ENCODE assay signal across 27 mouse cellular contexts in genomic region chr9:77950841-77951475, GRCm38 (mm10). TPM values are rescaled to one million over a fixed set of nuclear protein-coding genes. Genes with fewer than 3 reads are reported as not detected.
DNase-seq lines count a peak whose midpoint lies in the region; ATAC-seq and TF ChIP-seq lines count a peak whose summit lies in the region.
"Had no signal": no experiment of that assay in that cellular context is flagged by ENCODE, and none has a peak within 500 bp of the region (broad histone marks: within the 10 kb centered on the region; RNA-seq: fewer than 3 reads in every experiment).

No protein-coding gene starts in this region.

- TF ChIP-seq CTCF in liver, adult 2 months (IDR thresholded peaks at IDR 0.05; ENCODE audit: low read depth, low read length) = no peak
- TF ChIP-seq CTCF in layer of hippocampus, adult 2 months (conservative IDR thresholded peaks at IDR 0.05) = no peak

- no peak overlapping the region for H3K4me2 ChIP-seq in liver, embryonic 11.5 days
- H3K4me2 ChIP-seq: heart, embryonic 12.5 days; intestine, embryonic 15.5 days; lung, embryonic 15.5 days; midbrain, embryonic 11.5 days; neural tube, embryonic 15.5 days had no signal

- H3K27me3 ChIP-seq in liver, adult 2 months (ENCODE audit: control insufficient read depth, insufficient read depth, low read length) = no peaks in the 10 kb centered on the region
- H3K27me3 ChIP-seq in liver, embryonic 11.5 days (replicated peaks; ENCODE audit: control insufficient read depth, insufficient read depth, low read length) = no peaks in the 10 kb centered on the region
- H3K27me3 ChIP-seq: heart, embryonic 12.5 days; intestine, embryonic 15.5 days; lung, embryonic 15.5 days; neural tube, embryonic 15.5 days had no signal

- H3K9ac ChIP-seq in liver, adult 2 months (ENCODE audit: low read depth, low read length) = peak overlapping the region; percentile 63
- no peak overlapping the region for H3K9ac ChIP-seq in liver, embryonic 11.5 days (ENCODE audit: low read depth, low read length)
- H3K9ac ChIP-seq: forebrain, postnatal 0 days; intestine, embryonic 15.5 days; liver, embryonic 14.5 days; lung, embryonic 15.5 days; neural tube, embryonic 15.5 days had no signal

- no peaks in the 10 kb centered on the region for H3K9me3 ChIP-seq in liver, embryonic 11.5 days (ENCODE audit: control insufficient read depth, low read length)
- H3K9me3 ChIP-seq: heart, embryonic 12.5 days; hindbrain, embryonic 10.5 days; intestine, embryonic 15.5 days; lung, embryonic 15.5 days; neural tube, embryonic 15.5 days had no signal

- no peak overlapping the region for H3K4me3 ChIP-seq in liver, adult 2 months (ENCODE audit: insufficient read depth, low read depth, low read length)
- no peak overlapping the region for H3K4me3 ChIP-seq in liver, embryonic 11.5 days (ENCODE audit: low read depth, low read length)
- H3K4me3 ChIP-seq in layer of hippocampus, adult 2 months = no peak overlapping the region
- H3K4me3 ChIP-seq: heart, embryonic 12.5 days; hindbrain, embryonic 10.5 days; intestine, embryonic 15.5 days; left cerebral cortex, adult 2 months; lung, embryonic 15.5 days; neural tube, embryonic 15.5 days had no signal

- H3K36me3 ChIP-seq in liver, adult 2 months (ENCODE audit: control insufficient read depth, insufficient read depth, low read length) = no peaks in the 10 kb centered on the region
- no peaks in the 10 kb centered on the region for H3K36me3 ChIP-seq in liver, embryonic 11.5 days (ENCODE audit: control insufficient read depth, insufficient read depth, low read length)
- H3K36me3 ChIP-seq: heart, embryonic 12.5 days; intestine, embryonic 15.5 days; lung, embryonic 15.5 days; neural tube, embryonic 15.5 days had no signal

- H3K4me1 ChIP-seq in liver, adult 2 months (ENCODE audit: control insufficient read depth, insufficient read depth, low read length) = peaks cover 56% of the 10 kb centered on the region
- peaks cover 21% of the 10 kb centered on the region for H3K4me1 ChIP-seq in liver, embryonic 11.5 days (replicated peaks; ENCODE audit: control insufficient read depth, insufficient read depth, low read length)

- TF ChIP-seq POLR2A in liver, adult 2 months (IDR thresholded peaks at IDR 0.05; ENCODE audit: extremely low read depth, insufficient read depth, low read length) = no peak

- peaks cover 32% of the 10 kb centered on the region for H3K79me2 ChIP-seq in liver, adult 2 months (ENCODE audit: control insufficient read depth, insufficient read depth, low read length)

- H3K27ac ChIP-seq in liver, adult 2 months (replicated peaks; ENCODE audit: insufficient read depth, low read depth, low read length) = peak overlapping the region; percentile 95
- no peak overlapping the region for H3K27ac ChIP-seq in liver, embryonic 11.5 days (ENCODE audit: low read depth, low read length)
- no peak overlapping the region for H3K27ac ChIP-seq in layer of hippocampus, adult 2 months
- H3K27ac ChIP-seq: hindbrain, embryonic 10.5 days; intestine, embryonic 15.5 days; left cerebral cortex, adult 2 months; liver, embryonic 14.5 days; lung, embryonic 15.5 days; macrophage; neural tube, embryonic 15.5 days had no signal

- DNase-seq in adrenal gland, postnatal 14 days = peak; percentile 29
- no peak for DNase-seq in adrenal gland, postnatal 4 days (ENCODE audit: low spot score in 2 of 2)
- peak; percentile 94 for DNase-seq in liver, adult 2 months (ENCODE audit: extremely low read depth, low read depth, low spot score)
- no peak for DNase-seq in liver, embryonic 11.5 days (ENCODE audit: low spot score)
- peak; percentile 53 to 67 for DNase-seq in cerebellum, adult 18-20 months
- peak; percentile 70 to 71 for DNase-seq in cerebellum, postnatal 14 days
- DNase-seq in layer of hippocampus, adult 2 months (ENCODE audit: low spot score in 2 of 2) = no peak
- no peak for DNase-seq in right cerebral cortex, postnatal 4 days
- DNase-seq: adrenal gland, adult 8-10 months; forebrain, postnatal 0 days; gastrocnemius, postnatal 14 days; heart, adult 18-20 months; heart, postnatal 10 days; kidney, adult 8-10 months; kidney, postnatal 36 days; right cerebral cortex, adult 18-20 months had no signal

- WGBS in liver, adult 2 months = 36% methylated on average over 7 of the region's 7 CpGs
- 85% methylated on average over 7 of the region's 7 CpGs for WGBS in liver, embryonic 11.5 days

- no peak for ATAC-seq in liver, embryonic 11.5 days (replicated peaks; ENCODE audit: low FRiP score)
- ATAC-seq: activated CD4-positive, CD25-positive, alpha-beta regulatory T cell, adult 4 months; forebrain, postnatal 0 days; hindbrain, embryonic 16.5 days; intestine, embryonic 15.5 days had no signal

RNA-seq across cellular contexts. Expression of gene Elovl5, which starts 33.8 kb away (rescaled TPM):
- total RNA-seq in adrenal gland, postnatal 14 days (2021) = 285 and 347 TPM in 2 replicates
- total RNA-seq in adrenal gland, postnatal 4 days (2021) = 100 to 1,000 TPM; 226 to 250 TPM
- 228 and 280 TPM in 2 replicates for total RNA-seq in liver, adult 2 months (2014; rRNA removed)
- 234 and 322 TPM in 2 replicates for polyA plus RNA-seq in liver, adult 2 months (2012; rRNA removed)
- polyA plus RNA-seq in liver, embryonic 11.5 days (2014; fragmentation: Nextera tagmentation; extraction: Ambion mirVana) = 54.1 and 56.0 TPM in 2 replicates
- 10 to 100 TPM; 60.4 to 67.3 TPM for total RNA-seq in layer of hippocampus, adult 2 months (2021)

Comparison
In these comparisons a context has a peak if more than half of its experiments do, and no peak if none do; other contexts are left out.
1. DNase-seq: peak in adrenal gland, postnatal 14 days (single experiment), liver, adult 2 months (single experiment), cerebellum, adult 18-20 months (2 of 2) and cerebellum, postnatal 14 days (2 of 2); none in adrenal gland, postnatal 4 days (0 of 2), liver, embryonic 11.5 days (single experiment), layer of hippocampus, adult 2 months (0 of 2) and right cerebral cortex, postnatal 4 days (single experiment).